Mouse (Mus musculus): Measurements from ENCODE around the gene Wdfy4. TPM values are rescaled to one million over a fixed set of nuclear protein-coding genes. Genes with fewer than 3 reads are reported as not detected.

Gene Wdfy4
- polyA plus RNA-seq, 1 experiment from 2014 or later = 0.11 TPM

GRCm38 (mm10) chr14:32923871-32924270 lies 261.4 kb downstream of the Wdfy4 start:
- Histone ChIP-seq H3K9me3 (ENCODE audit: control insufficient read depth, low read length) (no peaks in the 10 kb centered on the region), H3K4me3 (ENCODE audit: low read depth, low read length) (no peak overlapping the region), H3K36me3 (ENCODE audit: control insufficient read depth, insufficient read depth, low read length) (no peaks in the 10 kb centered on the region), H3K4me1 (replicated peaks; ENCODE audit: control insufficient read depth, insufficient read depth, low read length) (no peaks in the 10 kb centered on the region), H3K9ac (ENCODE audit: low read depth, low read length) (no peak overlapping the region), H3K4me2 (replicated peaks; ENCODE audit: low read depth, low read length) (no peak overlapping the region), H3K27ac (ENCODE audit: low read depth, low read length) (no peak overlapping the region), H3K27me3 (ENCODE audit: control insufficient read depth, insufficient read depth, low read length) (no peaks in the 10 kb centered on the region)
- DNase-seq (ENCODE audit: low spot score) (no peak), ATAC-seq (ENCODE audit: low FRiP score) (no peak)
- WGBS = 90% methylated on average over 9 of the region's 9 CpGs

- no peaks in the 10 kb centered on the region for H3K4me1 ChIP-seq (replicated peaks; ENCODE audit: control insufficient read depth, insufficient read depth, low read length)
- no peaks in the 10 kb centered on the region for H3K27me3 ChIP-seq (ENCODE audit: control insufficient read depth, insufficient read depth, low read length)
- 96% methylated on average over 1 of the region's 1 CpGs for WGBS
- H3K9ac ChIP-seq (ENCODE audit: low read depth, low read length) = no peak overlapping the region
- no peak overlapping the region for H3K4me3 ChIP-seq (ENCODE audit: low read depth, low read length)
- no peaks in the 10 kb centered on the region for H3K36me3 ChIP-seq (ENCODE audit: control insufficient read depth, insufficient read depth, low read length)
- no peak for DNase-seq (ENCODE audit: low spot score)
- H3K27ac ChIP-seq (ENCODE audit: low read depth, low read length) = no peak overlapping the region
- no peaks in the 10 kb centered on the region for H3K9me3 ChIP-seq (ENCODE audit: control insufficient read depth, low read length)
- H3K4me2 ChIP-seq (replicated peaks; ENCODE audit: low read depth, low read length) = no peak overlapping the region
- ATAC-seq (ENCODE audit: low FRiP score) = no peak
These were observed 267.4 kb downstream of the Wdfy4 start for GRCm38 (mm10) chr14:32917919-32918318.

GRCm38 (mm10) chr14:32915360-32915759 lies 269.9 kb downstream of the Wdfy4 start:
- Histone ChIP-seq H3K9me3 (ENCODE audit: control insufficient read depth, low read length) (no peaks in the 10 kb centered on the region), H3K4me1 (replicated peaks; ENCODE audit: control insufficient read depth, insufficient read depth, low read length) (no peaks in the 10 kb centered on the region), H3K36me3 (ENCODE audit: control insufficient read depth, insufficient read depth, low read length) (no peaks in the 10 kb centered on the region), H3K27ac (ENCODE audit: low read depth, low read length) (no peak overlapping the region), H3K9ac (ENCODE audit: low read depth, low read length) (no peak overlapping the region), H3K4me3 (ENCODE audit: low read depth, low read length) (no peak overlapping the region), H3K27me3 (ENCODE audit: control insufficient read depth, insufficient read depth, low read length) (no peaks in the 10 kb centered on the region), H3K4me2 (replicated peaks; ENCODE audit: low read depth, low read length) (no peak overlapping the region)
- DNase-seq (ENCODE audit: low spot score) = no peak
- no peak for ATAC-seq (ENCODE audit: low FRiP score)
- 59% methylated on average over 2 of the region's 2 CpGs for WGBS

GRCm38 (mm10) chr14:32911187-32911586 lies 274.1 kb downstream of the Wdfy4 start:
- 95% methylated on average over 4 of the region's 4 CpGs for WGBS
- Histone ChIP-seq H3K36me3 (ENCODE audit: control insufficient read depth, insufficient read depth, low read length) (no peaks in the 10 kb centered on the region), H3K27ac (ENCODE audit: low read depth, low read length) (no peak overlapping the region), H3K27me3 (ENCODE audit: control insufficient read depth, insufficient read depth, low read length) (no peaks in the 10 kb centered on the region), H3K4me1 (replicated peaks; ENCODE audit: control insufficient read depth, insufficient read depth, low read length) (no peaks in the 10 kb centered on the region), H3K4me3 (ENCODE audit: low read depth, low read length) (no peak overlapping the region), H3K9ac (ENCODE audit: low read depth, low read length) (no peak overlapping the region), H3K9me3 (ENCODE audit: control insufficient read depth, low read length) (no peaks in the 10 kb centered on the region), H3K4me2 (replicated peaks; ENCODE audit: low read depth, low read length) (no peak overlapping the region)
- no peak for DNase-seq (ENCODE audit: low spot score)
- no peak for ATAC-seq (ENCODE audit: low FRiP score)

Other genes with a start within 250 kb of the Wdfy4 start
- gene Lrrc18, start 194.1 kb downstream of the Wdfy4 start, polyA plus RNA-seq (2014; fragmentation: Nextera tagmentation; extraction: Ambion mirVana) = 0.36 and 0.86 TPM in 2 replicates
- 0.94 and 1.7 TPM in 2 replicates for gene Arhgap22, start 28.5 kb upstream of the Wdfy4 start, polyA plus RNA-seq (2014; fragmentation: Nextera tagmentation; extraction: Ambion mirVana)

Measured in hindbrain, embryonic 11.5 days (tissue).